Mouse (Mus musculus) heart, postnatal 0 days (tissue): ENCODE results near the gene Tmem63c. TPM values are rescaled to one million over a fixed set of nuclear protein-coding genes. Genes with fewer than 3 reads are reported as not detected.

Source experiments
- ATAC-seq: fragments of 200-750 bp; cut with Nextera tagmentation; 2 replicates; pipeline ENCODE4 v1.8.0; 2017; ENCODE audit warnings: low read depth, moderate number of reproducible peaks, moderate library complexity; ENCODE audit not compliant: insufficient read depth
- DNase-seq: peaks from one replicate; pipeline ENCODE4 v3.0.0-alpha.2; 2016; ENCODE audit warnings: low spot score
- H3K27ac ChIP-seq: fragments of 300-500 bp; sonication (generic); 2 replicates; pipeline ENCODE4 v1.5.1; 2014; ENCODE audit warnings: low read depth, mild to moderate bottlenecking
- H3K27me3 ChIP-seq: fragments of 300-500 bp; sonication (generic); 2 replicates; pipeline ENCODE4 v1.6.1; 2014; ENCODE audit warnings: low read length, mixed read lengths; ENCODE audit not compliant: control insufficient read depth, insufficient read depth
- H3K36me3 ChIP-seq: fragments of 300-500 bp; sonication (generic); replicated peaks from 2 replicates; pipeline ENCODE4 v1.6.1; 2014; ENCODE audit warnings: low read length, mixed read lengths; ENCODE audit not compliant: control insufficient read depth, insufficient read depth
- H3K4me1 ChIP-seq: fragments of 300-500 bp; sonication (generic); 2 replicates; pipeline ENCODE4 v1.6.1; 2014; ENCODE audit warnings: antibody characterized with exemption; ENCODE audit not compliant: control insufficient read depth, insufficient read depth
- H3K4me2 ChIP-seq: fragments of 300-500 bp; sonication (generic); 2 replicates; pipeline ENCODE4 v1.6.1; 2014; ENCODE audit warnings: low read depth, mild to moderate bottlenecking, low read length, moderate library complexity
- H3K4me3 ChIP-seq: fragments of 300-500 bp; sonication (generic); 2 replicates; pipeline ENCODE4 v1.5.1; 2014; ENCODE audit warnings: low read depth, low read length
- H3K9ac ChIP-seq: fragments of 300-500 bp; sonication (generic); replicated peaks from 2 replicates; pipeline ENCODE4 v1.6.1; 2014; ENCODE audit warnings: low read depth, low read length, mixed read lengths
- H3K9me3 ChIP-seq: fragments of 300-500 bp; sonication (generic); replicated peaks from 2 replicates; pipeline ENCODE4 v1.6.1; 2016; ENCODE audit warnings: low read length; ENCODE audit not compliant: control insufficient read depth
- CTCF ChIP-seq: IDR thresholded peaks from 2 replicates; pipeline ENCODE4 v1.5.1; 2016; ENCODE audit warnings: antibody characterized with exemption, control low read depth, low read depth
- EP300 ChIP-seq: IDR thresholded peaks from 2 replicates; pipeline ENCODE4 v1.6.1; 2016; ENCODE audit warnings: antibody characterized with exemption, low read depth
- WGBS: fragments of 180-500 bp; shearing (Covaris S2); extraction: QIAGEN DNeasy Blood & Tissue Kit; methylation state at CpG from one replicate; pipeline ENCODE4 v1.1.7; 2014; 5-methylcytosine and 5-hydroxymethylcytosine counted together
- polyA plus RNA-seq: library from polyadenylated mRNA; unstranded; fragments of >200 nt; fragmentation: Nextera tagmentation; extraction: Ambion mirVana; gene quantifications from 2 replicates; pipeline ENCODE4 v1.2.1, GENCODE M21; 2015
- total RNA-seq: library from RNA; depleted of rRNA; stranded (reverse); fragments of >200 nt; gene quantifications from 2 replicates; pipeline ENCODE4 v1.2.3, GENCODE M21; 2014; ENCODE audit warnings: low replicate concordance

Tmem63c gene
- total and polyA plus RNA-seq, 2 experiments from 2014 or later: not detected

- H3K9me3 ChIP-seq: no peaks in the 10 kb centered on the region
- TF ChIP-seq CTCF (no peak), EP300 (no peak)
- H3K4me2 ChIP-seq: no peak overlapping the region
- H3K36me3 ChIP-seq: no peaks in the 10 kb centered on the region
- ATAC-seq: no peak
- no peaks in the 10 kb centered on the region for H3K4me1 ChIP-seq
- no peak overlapping the region for H3K9ac ChIP-seq
- no peak overlapping the region for H3K27ac ChIP-seq
- DNase-seq: no peak
- WGBS: 55% methylated on average over 7 of the region's 7 CpGs
- peaks cover 20% of the 10 kb centered on the region for H3K27me3 ChIP-seq
- H3K4me3 ChIP-seq: no peak overlapping the region
These were observed 33.7 kb downstream of the Tmem63c start for GRCm38 (mm10) chr12:87054873-87055272.

- no peak overlapping the region for H3K4me2 ChIP-seq
- no peak overlapping the region for H3K9ac ChIP-seq
- H3K9me3 ChIP-seq: no peaks in the 10 kb centered on the region
- H3K4me1 ChIP-seq: no peaks in the 10 kb centered on the region
- H3K4me3 ChIP-seq: no peak overlapping the region
- 59% methylated on average over 17 of the region's 17 CpGs for WGBS
- DNase-seq (no peak), ATAC-seq (no peak)
- TF ChIP-seq EP300 (no peak), CTCF (no peak)
- no peaks in the 10 kb centered on the region for H3K36me3 ChIP-seq
- H3K27ac ChIP-seq: no peak overlapping the region
- peaks cover 20% of the 10 kb centered on the region for H3K27me3 ChIP-seq
These were observed 35.9 kb downstream of the Tmem63c start for GRCm38 (mm10) chr12:87057066-87057465.

GRCm38 (mm10) chr12:87065446-87065845, 44.3 kb downstream of the Tmem63c start:
- Histone ChIP-seq H3K9me3 (no peaks in the 10 kb centered on the region), H3K4me3 (no peak overlapping the region), H3K27ac (no peak overlapping the region), H3K36me3 (no peaks in the 10 kb centered on the region), H3K9ac (no peak overlapping the region), H3K4me1 (no peaks in the 10 kb centered on the region), H3K27me3 (no peaks in the 10 kb centered on the region), H3K4me2 (no peak overlapping the region)
- no peak for DNase-seq
- 81% methylated on average over 11 of the region's 11 CpGs for WGBS
- ATAC-seq: no peak
- TF ChIP-seq EP300 (no peak), CTCF (no peak)

GRCm38 (mm10) chr12:87066429-87066828, 45.3 kb downstream of the Tmem63c start:
- Histone ChIP-seq H3K27ac (no peak overlapping the region), H3K4me3 (no peak overlapping the region), H3K27me3 (no peaks in the 10 kb centered on the region), H3K9me3 (no peaks in the 10 kb centered on the region), H3K4me2 (no peak overlapping the region), H3K36me3 (no peaks in the 10 kb centered on the region), H3K9ac (no peak overlapping the region), H3K4me1 (no peaks in the 10 kb centered on the region)
- 70% methylated on average over 5 of the region's 5 CpGs for WGBS
- DNase-seq (no peak), ATAC-seq (no peak)
- no peak for TF ChIP-seq EP300
- TF ChIP-seq CTCF: no peak

GRCm38 (mm10) chr12:87070520-87070919, 49.4 kb downstream of the Tmem63c start:
- no peaks in the 10 kb centered on the region for H3K36me3 ChIP-seq
- no peaks in the 10 kb centered on the region for H3K4me1 ChIP-seq
- H3K9me3 ChIP-seq: no peaks in the 10 kb centered on the region
- no peak overlapping the region for H3K27ac ChIP-seq
- no peaks in the 10 kb centered on the region for H3K27me3 ChIP-seq
- TF ChIP-seq EP300 (no peak), CTCF (no peak)
- no peak for ATAC-seq
- H3K9ac ChIP-seq: no peak overlapping the region
- no peak for DNase-seq
- WGBS: 65% methylated on average over 5 of the region's 5 CpGs
- H3K4me3 ChIP-seq: no peak overlapping the region
- no peak overlapping the region for H3K4me2 ChIP-seq

GRCm38 (mm10) chr12:87076610-87077009, 55.5 kb downstream of the Tmem63c start:
- Histone ChIP-seq H3K27ac (no peak overlapping the region), H3K4me2 (no peak overlapping the region), H3K9me3 (no peaks in the 10 kb centered on the region), H3K9ac (no peak overlapping the region), H3K4me1 (no peaks in the 10 kb centered on the region), H3K27me3 (no peaks in the 10 kb centered on the region), H3K36me3 (no peaks in the 10 kb centered on the region), H3K4me3 (no peak overlapping the region)
- DNase-seq (no peak), ATAC-seq (no peak)
- 88% methylated on average over 2 of the region's 2 CpGs for WGBS
- TF ChIP-seq CTCF (no peak), EP300 (no peak)
